Mouse (Mus musculus) intestine, embryonic 15.5 days (tissue): ENCODE measurements at regions not wholly inside any gene's neighbourhood (a gene's known extent, or its start where the extent isn't known, plus 50 kb on each side); places are given as distances from the start of the nearest gene placed in this dataset.

Experiments used
- ATAC-seq: fragments of 200-750 bp; cut with Nextera tagmentation; 2 replicates; pipeline ENCODE4 v1.8.0; 2017; ENCODE audit warnings: moderate TSS enrichment, moderate library complexity
- H3K27ac ChIP-seq: fragments of 300-500 bp; sonication (generic); 2 replicates; pipeline ENCODE4 v1.5.1; 2015; ENCODE audit warnings: mild to moderate bottlenecking, inconsistent platforms
- H3K27me3 ChIP-seq: fragments of 300-500 bp; sonication (generic); replicated peaks from 2 replicates; pipeline ENCODE4 v1.6.1; 2015; ENCODE audit warnings: inconsistent platforms
- H3K36me3 ChIP-seq: fragments of 300-500 bp; sonication (generic); 2 replicates; pipeline ENCODE4 v1.6.1; 2015; ENCODE audit warnings: inconsistent platforms
- H3K4me1 ChIP-seq: fragments of 300-500 bp; sonication (generic); replicated peaks from 2 replicates; pipeline ENCODE4 v1.6.1; 2015; ENCODE audit warnings: inconsistent platforms
- H3K4me2 ChIP-seq: fragments of 300-500 bp; sonication (generic); replicated peaks from 2 replicates; pipeline ENCODE4 v1.6.1; 2015; ENCODE audit warnings: mild to moderate bottlenecking, inconsistent platforms
- H3K4me3 ChIP-seq: fragments of 300-500 bp; sonication (generic); replicated peaks from 2 replicates; pipeline ENCODE4 v1.5.1; 2015; ENCODE audit warnings: inconsistent platforms
- H3K9ac ChIP-seq: fragments of 300-500 bp; sonication (generic); 2 replicates; pipeline ENCODE4 v1.6.1; 2015; ENCODE audit warnings: inconsistent platforms
- H3K9me3 ChIP-seq: fragments of 300-500 bp; sonication (generic); 2 replicates; pipeline ENCODE4 v1.6.1; 2016; ENCODE audit warnings: inconsistent platforms
- WGBS: fragments of 180-500 bp; shearing (Covaris S2); methylation state at CpG from one replicate; pipeline ENCODE4 v1.1.7; 2015; 5-methylcytosine and 5-hydroxymethylcytosine counted together

- no peak for ATAC-seq
- Histone ChIP-seq H3K4me3 (no peak overlapping the region), H3K9ac (no peak overlapping the region), H3K4me2 (no peak overlapping the region), H3K36me3 (no peaks in the 10 kb centered on the region), H3K9me3 (no peaks in the 10 kb centered on the region), H3K27ac (no peak overlapping the region), H3K4me1 (peaks cover 9% of the 10 kb centered on the region; the same call in 1 of the 2 replicates), H3K27me3 (no peaks in the 10 kb centered on the region)
- 82% methylated on average over 8 of the region's 8 CpGs for WGBS
These were observed 69.0 kb upstream of the Atrnl1 start for GRCm38 (mm10) chr19:57541693-57542314.

DNA sequence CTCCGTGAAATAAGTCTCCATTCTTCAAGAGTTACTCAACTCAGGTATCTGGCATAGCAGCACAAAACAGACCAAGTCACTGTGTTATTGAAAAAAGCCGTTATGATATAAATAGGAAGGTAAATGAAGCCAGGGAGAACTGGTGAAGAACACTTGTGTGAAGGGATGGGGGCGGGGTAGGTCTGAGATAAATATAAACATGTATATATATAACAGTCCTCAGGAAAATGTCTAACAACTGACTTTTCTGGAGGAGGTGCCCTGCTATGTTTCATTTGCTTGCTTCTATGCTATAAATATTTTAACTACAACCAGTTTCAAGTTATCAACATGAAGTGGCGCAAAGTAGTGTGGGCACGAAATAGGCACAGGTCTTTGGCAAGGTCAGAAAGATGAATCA is 68.3 kb upstream of the Atrnl1 start:
- Histone ChIP-seq H3K27ac (no peak overlapping the region), H3K27me3 (no peaks in the 10 kb centered on the region), H3K4me2 (no peak overlapping the region), H3K9me3 (no peaks in the 10 kb centered on the region), H3K4me3 (no peak overlapping the region), H3K36me3 (no peaks in the 10 kb centered on the region), H3K4me1 (peaks cover 7% of the 10 kb centered on the region; the same call in 1 of the 2 replicates), H3K9ac (no peak overlapping the region)
- 89% methylated on average over 5 of the region's 5 CpGs for WGBS
- ATAC-seq: no peak

- H3K27me3 ChIP-seq: no peaks in the 10 kb centered on the region
- ATAC-seq: no peak
- no peaks in the 10 kb centered on the region for H3K9me3 ChIP-seq
- peak overlapping the region; percentile 41 for H3K4me2 ChIP-seq
- 38% methylated on average over 13 of the region's 13 CpGs for WGBS
- no peak overlapping the region for H3K9ac ChIP-seq
- H3K4me3 ChIP-seq: no peak overlapping the region; the same call in 1 of the 2 replicates
- H3K36me3 ChIP-seq: no peaks in the 10 kb centered on the region
- H3K27ac ChIP-seq: no peak overlapping the region
- H3K4me1 ChIP-seq: 0 out of 2 replicates have a peak, but pooled peaks cover 3% of the 10 kb centered on the region
These were observed 67.1 kb upstream of the Atrnl1 start for GRCm38 (mm10) chr19:57543681-57544214.

GRCm38 (mm10) chr19:57544229-57544879 is 66.5 kb upstream of the Atrnl1 start:
- no peak overlapping the region for H3K4me2 ChIP-seq
- no peak overlapping the region for H3K9ac ChIP-seq
- 83% methylated on average over 17 of the region's 17 CpGs for WGBS
- H3K27me3 ChIP-seq: no peaks in the 10 kb centered on the region
- no peaks in the 10 kb centered on the region for H3K36me3 ChIP-seq
- H3K9me3 ChIP-seq: no peaks in the 10 kb centered on the region
- ATAC-seq: no peak
- H3K27ac ChIP-seq: no peak overlapping the region
- H3K4me3 ChIP-seq: no peak overlapping the region
- H3K4me1 ChIP-seq: 0 out of 2 replicates have a peak, but pooled peaks cover 4% of the 10 kb centered on the region

DNA sequence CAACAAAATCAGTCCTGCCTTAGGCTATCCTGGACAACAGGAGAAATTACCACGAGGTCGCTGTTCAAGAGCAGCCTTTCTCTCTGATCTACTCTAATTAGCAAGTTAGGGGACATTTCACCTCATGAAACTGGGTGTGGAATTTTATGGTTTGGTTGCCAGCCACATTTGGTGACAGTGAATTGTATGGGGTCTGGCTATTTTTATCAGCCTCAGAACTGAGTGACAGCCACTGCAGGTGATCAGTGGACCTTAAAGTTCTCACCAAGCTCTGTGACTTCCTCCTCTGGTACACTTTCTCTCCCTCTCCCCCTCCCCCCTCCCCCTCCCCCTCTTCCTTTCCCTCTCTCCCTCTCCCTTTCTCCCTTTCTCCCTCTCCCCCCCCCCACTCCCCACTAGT is 65.8 kb upstream of the Atrnl1 start:
- no peak overlapping the region for H3K27ac ChIP-seq
- 67% methylated on average over 2 of the region's 2 CpGs for WGBS
- H3K4me1 ChIP-seq: 0 out of 2 replicates have a peak, but pooled peaks cover 4% of the 10 kb centered on the region
- H3K4me3 ChIP-seq: no peak overlapping the region
- no peaks in the 10 kb centered on the region for H3K36me3 ChIP-seq
- H3K9me3 ChIP-seq: no peaks in the 10 kb centered on the region
- no peak overlapping the region for H3K9ac ChIP-seq
- no peak overlapping the region for H3K4me2 ChIP-seq
- no peaks in the 10 kb centered on the region for H3K27me3 ChIP-seq
- ATAC-seq: no peak

GRCm38 (mm10) chr19:57546039-57546438 is 64.8 kb upstream of the Atrnl1 start:
- ATAC-seq: peak; percentile 83
- Histone ChIP-seq H3K36me3 (no peaks in the 10 kb centered on the region), H3K9me3 (no peaks in the 10 kb centered on the region), H3K4me1 (0 out of 2 replicates have a peak, but pooled peaks cover 4% of the 10 kb centered on the region), H3K9ac (no peak overlapping the region), H3K4me2 (no peak overlapping the region), H3K27me3 (no peaks in the 10 kb centered on the region), H3K27ac (no peak overlapping the region), H3K4me3 (no peak overlapping the region)
- 70% methylated on average over 2 of the region's 2 CpGs for WGBS

DNA sequence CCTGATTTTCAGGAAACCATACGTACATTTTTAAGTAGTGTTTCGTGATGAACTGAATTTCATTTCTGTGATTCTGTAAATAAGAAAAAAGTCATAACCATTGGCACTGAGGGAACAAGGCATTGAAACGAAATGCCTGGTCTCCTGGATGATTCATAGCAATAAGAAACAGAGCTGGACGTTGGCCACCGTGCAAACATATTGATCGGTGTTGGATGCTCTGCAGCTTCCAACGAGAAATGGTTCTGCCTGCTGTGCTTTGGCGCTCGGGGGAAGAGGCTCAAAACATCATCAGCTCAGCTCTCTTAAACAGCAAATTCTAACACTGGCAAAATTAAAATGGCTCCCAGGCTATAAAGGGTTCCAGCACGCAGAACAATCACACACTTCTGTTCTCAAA is 64.3 kb upstream of the Atrnl1 start:
- Histone ChIP-seq H3K4me1 (0 out of 2 replicates have a peak, but pooled peaks cover 4% of the 10 kb centered on the region), H3K27me3 (no peaks in the 10 kb centered on the region), H3K9me3 (no peaks in the 10 kb centered on the region), H3K4me3 (no peak overlapping the region), H3K4me2 (no peak overlapping the region), H3K27ac (no peak overlapping the region), H3K9ac (no peak overlapping the region), H3K36me3 (no peaks in the 10 kb centered on the region)
- ATAC-seq: no peak
- 77% methylated on average over 10 of the region's 10 CpGs for WGBS

- no peaks in the 10 kb centered on the region for H3K36me3 ChIP-seq
- WGBS: 90% methylated on average over 11 of the region's 11 CpGs
These were observed 62.7 kb upstream of the Atrnl1 start for GRCm38 (mm10) chr19:57548093-57548492.

GRCm38 (mm10) chr19:57548661-57549060 is 62.2 kb upstream of the Atrnl1 start:
- 44% methylated on average over 11 of the region's 11 CpGs for WGBS
- no peak for ATAC-seq

More at GRCm38 (mm10) chr19:57548093-57548492, 62.7 kb upstream of the Atrnl1 start:
- Histone ChIP-seq H3K4me2 (no peak overlapping the region), H3K4me1 (peaks cover 4% of the 10 kb centered on the region; the same call in 1 of the 2 replicates), H3K9ac (no peak overlapping the region), H3K9me3 (no peaks in the 10 kb centered on the region), H3K27ac (no peak overlapping the region), H3K27me3 (no peaks in the 10 kb centered on the region), H3K4me3 (no peak overlapping the region)
- ATAC-seq: no peak

DNA sequence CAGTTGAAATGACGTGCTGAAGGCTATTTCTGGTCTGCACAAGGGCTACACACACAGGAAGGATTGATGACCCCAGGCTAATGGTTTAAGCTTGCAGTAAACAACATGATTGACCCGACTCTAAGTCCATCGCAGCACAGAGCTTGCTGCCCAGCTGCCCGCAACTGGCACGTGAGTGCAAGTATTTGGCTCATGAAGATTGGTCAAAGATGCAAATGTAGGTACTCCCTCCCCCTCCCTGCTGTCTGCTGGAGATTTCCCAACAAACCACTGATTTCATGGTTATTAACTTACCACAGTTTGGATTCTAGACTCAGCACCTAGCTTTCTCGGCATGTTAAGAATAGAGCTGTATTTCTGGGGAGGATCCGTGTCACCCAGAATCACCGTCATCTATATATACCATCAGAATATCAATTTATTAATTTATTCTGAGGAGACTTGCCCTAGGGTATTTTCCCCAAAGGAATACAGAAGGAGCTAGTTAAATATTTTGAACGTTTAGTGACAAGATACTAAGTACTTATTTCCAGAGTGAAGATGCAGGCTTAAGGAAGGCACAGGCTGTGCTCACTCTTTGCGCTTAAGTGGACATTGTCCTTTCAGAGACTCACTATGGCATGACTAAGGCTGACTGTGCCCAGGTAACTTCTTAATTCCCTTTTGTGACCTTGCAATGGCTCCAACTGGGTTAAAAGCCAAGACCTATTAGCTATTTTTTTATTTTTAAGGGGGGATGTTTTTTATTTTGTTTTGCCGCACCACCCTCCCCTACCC is 57.7 kb upstream of the Atrnl1 start:
- no peak overlapping the region for H3K4me3 ChIP-seq
- ATAC-seq: no peak
- H3K27ac ChIP-seq: no peak overlapping the region
- H3K4me1 ChIP-seq: peaks cover 4% of the 10 kb centered on the region; the same call in 1 of the 2 replicates
- no peaks in the 10 kb centered on the region for H3K27me3 ChIP-seq
- no peaks in the 10 kb centered on the region for H3K36me3 ChIP-seq
- H3K9ac ChIP-seq: no peak overlapping the region
- 59% methylated on average over 11 of the region's 11 CpGs for WGBS
- no peak overlapping the region for H3K4me2 ChIP-seq
- H3K9me3 ChIP-seq: no peaks in the 10 kb centered on the region

More at GRCm38 (mm10) chr19:57548661-57549060, 62.2 kb upstream of the Atrnl1 start:
- Histone ChIP-seq H3K4me1 (peaks cover 4% of the 10 kb centered on the region; the same call in 1 of the 2 replicates), H3K9ac (no peak overlapping the region), H3K27ac (no peak overlapping the region), H3K4me2 (no peak overlapping the region), H3K4me3 (no peak overlapping the region), H3K27me3 (no peaks in the 10 kb centered on the region), H3K36me3 (no peaks in the 10 kb centered on the region), H3K9me3 (no peaks in the 10 kb centered on the region)

GRCm38 (mm10) chr19:57554086-57554485 is 56.7 kb upstream of the Atrnl1 start:
- Histone ChIP-seq H3K9me3 (no peaks in the 10 kb centered on the region), H3K4me1 (no peaks in the 10 kb centered on the region; the same call in 1 of the 2 replicates), H3K27ac (no peak overlapping the region), H3K36me3 (no peaks in the 10 kb centered on the region), H3K4me3 (no peak overlapping the region), H3K4me2 (no peak overlapping the region), H3K9ac (no peak overlapping the region), H3K27me3 (no peaks in the 10 kb centered on the region)
- 80% methylated on average over 6 of the region's 6 CpGs for WGBS
- ATAC-seq: no peak

- H3K36me3 ChIP-seq: no peaks in the 10 kb centered on the region
- H3K4me3 ChIP-seq: no peak overlapping the region
- H3K27me3 ChIP-seq: no peaks in the 10 kb centered on the region
- H3K9ac ChIP-seq: no peak overlapping the region
- H3K4me2 ChIP-seq: no peak overlapping the region
- ATAC-seq: no peak
- H3K9me3 ChIP-seq: no peaks in the 10 kb centered on the region
- H3K27ac ChIP-seq: no peak overlapping the region
- WGBS: 29% methylated on average over 5 of the region's 5 CpGs
- no peaks in the 10 kb centered on the region; the same call in 1 of the 2 replicates for H3K4me1 ChIP-seq
These were observed 55.5 kb upstream of the Atrnl1 start for GRCm38 (mm10) chr19:57555313-57555712.
